Comparison of ENCODE assay signal across 21 mouse cellular contexts in the genomic region with DNA sequence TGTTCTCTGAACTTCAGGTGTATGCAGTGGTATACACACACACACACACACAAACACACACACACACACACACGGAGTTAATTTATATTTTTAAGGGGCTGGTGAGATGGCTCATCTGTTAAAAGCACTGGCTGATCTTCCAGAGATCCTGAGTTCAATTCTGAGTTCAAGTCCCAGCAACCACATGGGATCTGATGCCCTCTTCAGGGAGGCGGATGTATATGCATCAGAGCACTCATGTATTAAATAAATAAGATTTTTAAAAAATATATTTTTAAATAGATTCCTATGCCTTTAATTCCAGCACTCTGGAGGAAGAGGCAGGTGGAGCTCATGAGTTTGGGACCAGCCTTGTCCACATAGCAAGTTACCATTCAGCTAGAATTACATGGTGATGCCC. TPM values are rescaled to one million over a fixed set of nuclear protein-coding genes. Genes with fewer than 3 reads are reported as not detected.
DNase-seq lines count a peak whose midpoint lies in the region; ATAC-seq and TF ChIP-seq lines count a peak whose summit lies in the region.
"Had no signal": no experiment of that assay in that cellular context is flagged by ENCODE, and none has a peak within 500 bp of the region (broad histone marks: within the 10 kb centered on the region; RNA-seq: fewer than 3 reads in every experiment).

No protein-coding gene starts in this region.

- no peak for TF ChIP-seq POLR2A in heart, adult 2 months (IDR thresholded peaks at IDR 0.05; ENCODE audit: insufficient read depth, low read depth, low read length)

- CTCF ChIA-PET in Patski (lab: Charles Lee) = no interaction called here

- POLR2A ChIA-PET in Patski (lab: Charles Lee) = interaction anchor here (0.6 kb wide), 1 partner anchor 263 kb away, joined by 3 read pairs; no protein-coding TSS in a partner anchor

- ATAC-seq in Patski = no peak
- no peak for ATAC-seq in megakaryocyte, adult 5-6 weeks (ENCODE audit: poor library complexity, severe bottlenecking)
- ATAC-seq: activated CD4-positive, CD25-positive, alpha-beta regulatory T cell, adult 4 months; CD4-positive, CD25-positive, alpha-beta regulatory T cell, adult 4 months; forebrain, embryonic 13.5 days; forebrain, embryonic 16.5 days had no signal

- TF ChIP-seq EP300 in heart, adult 2 months (IDR thresholded peaks at IDR 0.05; ENCODE audit: insufficient read depth, low read depth, low read length) = no peak

- 60% methylated on average over 2 of the region's 2 CpGs for WGBS in heart, adult 2 months

- H3K27me3 ChIP-seq in heart, adult 2 months (ENCODE audit: control insufficient read depth, insufficient read depth, low read length) = no peaks in the 10 kb centered on the region
- H3K27me3 ChIP-seq in Patski = no peaks in the 10 kb centered on the region
- H3K27me3 ChIP-seq: forebrain, embryonic 13.5 days; hindbrain, embryonic 12.5 days; hindbrain, embryonic 15.5 days had no signal

- in situ Hi-C loops in Patski (cut with MboI; ENCODE audit: low pct_unique_long_range_greater_than_20kb) = no loop called here

- H3K4me3 ChIP-seq in heart, adult 2 months = no peak overlapping the region
- H3K4me3 ChIP-seq in left cerebral cortex, adult 2 months = no peak overlapping the region
- H3K4me3 ChIP-seq: forebrain, embryonic 10.5 days; forebrain, embryonic 13.5 days; hindbrain, embryonic 12.5 days; hindbrain, embryonic 15.5 days had no signal

- TF ChIP-seq CTCF in heart, adult 2 months (IDR thresholded peaks at IDR 0.05) = peak; percentile 43
- peak; percentile 30 for TF ChIP-seq CTCF in left cerebral cortex, adult 2 months (IDR thresholded peaks at IDR 0.05)
- peak; percentile 40 for TF ChIP-seq CTCF in Patski (IDR thresholded peaks at IDR 0.05)

- H3K4me1 ChIP-seq in heart, adult 2 months (ENCODE audit: control insufficient read depth, insufficient read depth, low read length) = no peaks in the 10 kb centered on the region
- H3K4me1 ChIP-seq: forebrain, embryonic 10.5 days; forebrain, embryonic 13.5 days; hindbrain, embryonic 12.5 days; hindbrain, embryonic 15.5 days had no signal

- H3K79me2 ChIP-seq in heart, adult 2 months (replicated peaks; ENCODE audit: control insufficient read depth, insufficient read depth, low read length) = no peaks in the 10 kb centered on the region

- intact Hi-C loops in heart, adult 2 months (cut with DNase I) = no loop called here
- intact Hi-C loops in left cerebral cortex, adult 2 months (cut with DNase I) = no loop called here
- intact Hi-C loops in left cerebral cortex, postnatal 4 days (cut with DNase I) = no loop called here

- H3K36me3 ChIP-seq in heart, adult 2 months (ENCODE audit: control insufficient read depth, insufficient read depth, low read length) = no peaks in the 10 kb centered on the region
- H3K36me3 ChIP-seq: forebrain, embryonic 10.5 days; hindbrain, embryonic 12.5 days; hindbrain, embryonic 15.5 days had no signal

- H3K27ac ChIP-seq in heart, adult 2 months = no peak overlapping the region
- no peak overlapping the region for H3K27ac ChIP-seq in left cerebral cortex, adult 2 months
- H3K27ac ChIP-seq: forebrain, embryonic 10.5 days; forebrain, embryonic 13.5 days; hindbrain, embryonic 12.5 days; hindbrain, embryonic 15.5 days had no signal

- H3K9ac ChIP-seq in heart, adult 2 months (ENCODE audit: low read depth, low read length) = no peak overlapping the region
- H3K9ac ChIP-seq: forebrain, embryonic 13.5 days; hindbrain, embryonic 12.5 days; hindbrain, embryonic 15.5 days had no signal

- no peak for DNase-seq in heart, adult 2 months
- DNase-seq in heart, adult 8-10 months (ENCODE audit: low spot score) = no peak
- no peak for DNase-seq in left cerebral cortex, adult 2 months (ENCODE audit: extremely low spot score in 1 of 2, low spot score in 2 of 2)
- no peak for DNase-seq in left cerebral cortex, postnatal 4 days
- DNase-seq in Patski (ENCODE audit: low read depth, low spot score) = no peak
- DNase-seq in cerebellum, adult 9-10 months = no peak
- DNase-seq: adrenal gland, adult 8-10 months; adrenal gland, postnatal 25 days; cerebellum, adult 11-12 months; cerebellum, adult 8-10 months; cerebellum, postnatal 14 days; gastrocnemius, postnatal 14 days; heart, adult 18-20 months had no signal

RNA-seq across cellular contexts. Expression of a gene that starts 46.8 kb away (rescaled TPM):
- 10 to 100 TPM; 31.8 to 32.0 TPM for total RNA-seq in heart, adult 2 months (2021)
- polyA plus RNA-seq in heart, adult 2 months (2012; rRNA removed) = 11.1 and 31.3 TPM in 2 replicates
- 10 to 100 TPM; 28.8 to 57.2 (median 40.5) TPM for total RNA-seq in heart, adult 8-10 months (2022)
- 10 to 100 TPM; 30.0 to 46.1 TPM for total RNA-seq in left cerebral cortex, adult 2 months (2021)
- 10 to 100 TPM; 10.2 to 11.8 TPM for total RNA-seq in left cerebral cortex, postnatal 4 days (2021)
- 8.8 TPM for polyA plus RNA-seq in Patski (2021)
- total RNA-seq in megakaryocyte, adult 5-6 weeks (2015) = 0.18 TPM in 1 of 2 replicates, not detected in the other
- 0.11 TPM in 1 of 2 replicates, not detected in the other for total RNA-seq in megakaryocyte, adult 5-6 weeks (2017)

Comparison
In these comparisons a context has a peak if more than half of its experiments do, and no peak if none do; other contexts are left out.
1. RNA of a gene that starts 46.8 kb away (total RNA-seq): 30.0 to 46.1 TPM in left cerebral cortex, adult 2 months, 28.8 to 57.2 TPM in heart, adult 8-10 months, 31.8 to 32.0 TPM in heart, adult 2 months and 10.2 to 11.8 TPM in left cerebral cortex, postnatal 4 days; 0.11 to 0.18 TPM in megakaryocyte, adult 5-6 weeks; every median in the first group is over 4 times any median in the second.
2. Peak in every context shown above with its lines, with median percentiles within 50 percentile points of each other: CTCF ChIP-seq.